Mouse (Mus musculus): ENCODE measurements around the gene Srd5a1.
A peak's percentile ranks its signal among the peaks of the same experiment; 100 is the strongest.
"Not testable (repeated sequence)": the region's sequence is repeated elsewhere in the genome, so short reads cannot be mapped to it uniquely, and the experiment has no call there.

Srd5a1 gene

GRCm38 (mm10) chr13:69577181-69577834, 33.9 kb downstream of the Srd5a1 start:
- no peak for DNase-seq (ENCODE audit: extremely low read depth, low read depth)

GRCm38 (mm10) chr13:69576676-69577075, 34.6 kb downstream of the Srd5a1 start:
- DNase-seq (ENCODE audit: extremely low read depth, low read depth) = no peak

- DNase-seq (ENCODE audit: extremely low read depth, low read depth) = no peak
Observed at GRCm38 (mm10) chr13:69572594-69572993, 38.6 kb downstream of the Srd5a1 start.

GRCm38 (mm10) chr13:69569201-69569600, 42.0 kb downstream of the Srd5a1 start:
- DNase-seq (ENCODE audit: extremely low read depth, low read depth) = no peak

- DNase-seq (ENCODE audit: extremely low read depth, low read depth) = not testable (repeated sequence)
Observed at GRCm38 (mm10) chr13:69565401-69565800, 45.8 kb downstream of the Srd5a1 start.

GRCm38 (mm10) chr13:69564573-69564972, 46.7 kb downstream of the Srd5a1 start:
- DNase-seq (ENCODE audit: extremely low read depth, low read depth) = no peak

GRCm38 (mm10) chr13:69563905-69564304, 47.3 kb downstream of the Srd5a1 start:
- DNase-seq (ENCODE audit: extremely low read depth, low read depth) = no peak

- no peak for DNase-seq (ENCODE audit: extremely low read depth, low read depth)
Observed at GRCm38 (mm10) chr13:69562654-69563574, 48.3 kb downstream of the Srd5a1 start.

GRCm38 (mm10) chr13:69562004-69562403, 49.2 kb downstream of the Srd5a1 start:
- no peak for DNase-seq (ENCODE audit: extremely low read depth, low read depth)

- DNase-seq (ENCODE audit: extremely low read depth, low read depth) = peak; percentile 36
Observed at GRCm38 (mm10) chr13:69559291-69559961, 51.8 kb downstream of the Srd5a1 start.

- DNase-seq (ENCODE audit: extremely low read depth, low read depth) = no peak
Observed at GRCm38 (mm10) chr13:69558098-69558660, 53.1 kb downstream of the Srd5a1 start.

- DNase-seq (ENCODE audit: extremely low read depth, low read depth) = no peak
Observed at GRCm38 (mm10) chr13:69556728-69557127, 54.5 kb downstream of the Srd5a1 start.

- no peak for DNase-seq (ENCODE audit: extremely low read depth, low read depth)
Observed at GRCm38 (mm10) chr13:69555957-69556482, 55.2 kb downstream of the Srd5a1 start.

GRCm38 (mm10) chr13:69555045-69555444, 56.2 kb downstream of the Srd5a1 start:
- no peak for DNase-seq (ENCODE audit: extremely low read depth, low read depth)

GRCm38 (mm10) chr13:69554255-69554654, 57.0 kb downstream of the Srd5a1 start:
- no peak for DNase-seq (ENCODE audit: extremely low read depth, low read depth)

- DNase-seq (ENCODE audit: extremely low read depth, low read depth) = no peak
Observed at GRCm38 (mm10) chr13:69553024-69553423, 58.2 kb downstream of the Srd5a1 start.

- DNase-seq (ENCODE audit: extremely low read depth, low read depth) = no peak
Observed at GRCm38 (mm10) chr13:69550831-69551230, 60.4 kb downstream of the Srd5a1 start.

- DNase-seq (ENCODE audit: extremely low read depth, low read depth) = no peak
Observed at GRCm38 (mm10) chr13:69549980-69550379, 61.3 kb downstream of the Srd5a1 start.

- no peak for DNase-seq (ENCODE audit: extremely low read depth, low read depth)
Observed at GRCm38 (mm10) chr13:69547488-69548180, 63.6 kb downstream of the Srd5a1 start.

- DNase-seq (ENCODE audit: extremely low read depth, low read depth) = no peak
Observed at GRCm38 (mm10) chr13:69545019-69545418, 66.2 kb downstream of the Srd5a1 start.

GRCm38 (mm10) chr13:69543595-69543994, 67.6 kb downstream of the Srd5a1 start:
- no peak for DNase-seq (ENCODE audit: extremely low read depth, low read depth)

All from MEL-GATA-1-ER (cell line).